Mouse (Mus musculus): ENCODE results near the gene Gm21170.
"Not testable (repeated sequence)": the region's sequence is repeated elsewhere in the genome, so short reads cannot be mapped to it uniquely, and the experiment has no call there.

Gene Gm21170

GRCm38 (mm10) chrY:47690998-47691397 is at the start of gene Gm21170:
Gene Gm21170, minus strand, starts transcription at chrY:47691098.
- DNase-seq (ENCODE audit: low spot score in 2 of 2): not testable (repeated sequence)
